Mouse (Mus musculus) hindbrain, embryonic 11.5 days (tissue): ENCODE measurements at regions not wholly inside any gene's neighbourhood (a gene's known extent, or its start where the extent isn't known, plus 50 kb on each side); places are given as distances from the start of the nearest gene placed in this dataset.

ENCODE experiments used
- ATAC-seq: fragments of 200-750 bp; cut with Nextera tagmentation; 2 replicates; pipeline ENCODE4 v1.8.0; 2017; ENCODE audit warnings: mild to moderate bottlenecking, moderate TSS enrichment, moderate library complexity; ENCODE audit not compliant: low FRiP score
- DNase-seq: peaks from one replicate; pipeline ENCODE4 v3.0.0-alpha.2; 2015; ENCODE audit warnings: low spot score
- H3K27ac ChIP-seq: fragments of 300-500 bp; sonication (generic); 2 replicates; pipeline ENCODE4 v1.5.1; 2014; ENCODE audit warnings: mild to moderate bottlenecking, low read depth, low read length
- H3K27me3 ChIP-seq: fragments of 300-500 bp; sonication (generic); 2 replicates; pipeline ENCODE4 v1.6.1; 2014; ENCODE audit warnings: mild to moderate bottlenecking, low read length, moderate library complexity, mixed read lengths; ENCODE audit not compliant: control insufficient read depth, insufficient read depth
- H3K36me3 ChIP-seq: fragments of 300-500 bp; sonication (generic); 2 replicates; pipeline ENCODE4 v1.6.1; 2014; ENCODE audit warnings: mild to moderate bottlenecking, low read length, moderate library complexity, mixed read lengths; ENCODE audit not compliant: control insufficient read depth, insufficient read depth
- H3K4me1 ChIP-seq: fragments of 300-500 bp; sonication (generic); replicated peaks from 2 replicates; pipeline ENCODE4 v1.6.1; 2014; ENCODE audit warnings: low read length, mixed read lengths; ENCODE audit not compliant: control insufficient read depth, insufficient read depth
- H3K4me2 ChIP-seq: fragments of 300-500 bp; sonication (generic); replicated peaks from 2 replicates; pipeline ENCODE4 v1.6.1; 2014; ENCODE audit warnings: mild to moderate bottlenecking, low read depth, low read length
- H3K4me3 ChIP-seq: fragments of 300-500 bp; sonication (generic); 2 replicates; pipeline ENCODE4 v1.5.1; 2014; ENCODE audit warnings: low read depth, low read length
- H3K9ac ChIP-seq: fragments of 300-500 bp; sonication (generic); 2 replicates; pipeline ENCODE4 v1.6.1; 2014; ENCODE audit warnings: low read depth, low read length
- H3K9me3 ChIP-seq: fragments of 300-500 bp; sonication (generic); 2 replicates; pipeline ENCODE4 v1.6.1; 2016; ENCODE audit warnings: low read length; ENCODE audit not compliant: control insufficient read depth
- WGBS: fragments of 180-500 bp; shearing (Covaris S2); extraction: QIAGEN DNeasy Blood & Tissue Kit; methylation state at CpG from one replicate; pipeline ENCODE4 v1.1.7; 2014; 5-methylcytosine and 5-hydroxymethylcytosine counted together

DNA sequence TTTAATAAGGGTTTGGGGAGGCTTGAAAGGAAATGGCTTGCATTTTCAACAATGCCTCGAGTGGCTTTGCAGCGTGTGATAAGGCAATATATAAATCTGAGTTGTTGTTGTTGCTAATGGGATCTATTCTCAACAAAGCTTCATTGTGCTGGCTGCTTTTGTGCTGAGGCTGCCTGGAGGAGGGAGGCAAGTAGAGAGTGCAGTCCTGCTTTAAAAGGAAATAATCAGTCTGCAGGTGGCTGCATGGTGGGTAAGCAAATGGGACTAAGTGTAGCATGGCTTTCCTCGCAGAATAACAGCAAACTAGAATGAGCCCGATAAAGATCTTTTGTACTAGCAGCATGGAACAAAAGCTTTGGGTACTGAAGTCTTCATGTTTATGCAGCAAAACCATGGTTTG is 257.4 kb upstream of the Negr1 start:
- Histone ChIP-seq H3K9ac (no peak overlapping the region), H3K4me2 (no peak overlapping the region), H3K36me3 (no peaks in the 10 kb centered on the region), H3K9me3 (no peaks in the 10 kb centered on the region), H3K27ac (no peak overlapping the region), H3K27me3 (no peaks in the 10 kb centered on the region), H3K4me3 (no peak overlapping the region), H3K4me1 (no peaks in the 10 kb centered on the region)
- DNase-seq, result peak; percentile 4
- ATAC-seq, result peak; percentile 23; the same call in 1 of the 2 replicates
- WGBS, result 23% methylated on average over 4 of the region's 4 CpGs

DNA sequence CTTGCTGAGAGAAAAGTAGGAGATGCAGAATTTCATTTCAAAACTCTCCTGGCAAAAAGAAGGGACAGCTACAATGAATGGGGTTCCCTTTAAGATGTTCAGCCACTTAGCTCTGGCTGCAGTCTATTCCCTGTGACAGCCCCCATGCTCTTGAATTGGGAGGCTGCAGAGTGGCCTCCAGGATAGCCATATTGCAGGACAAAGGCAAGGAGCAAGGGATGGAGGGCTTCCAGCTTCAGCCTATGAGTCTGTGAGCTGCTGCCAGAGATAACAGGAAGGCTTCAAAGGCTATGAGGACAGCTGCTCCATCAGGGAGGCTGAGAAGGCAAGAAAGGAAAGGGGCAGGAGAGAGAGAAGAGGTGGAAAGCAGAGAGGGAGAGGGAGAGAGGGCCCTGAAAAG is 256.5 kb upstream of the Negr1 start:
- Histone ChIP-seq H3K36me3 (no peaks in the 10 kb centered on the region), H3K27me3 (no peaks in the 10 kb centered on the region), H3K9me3 (no peaks in the 10 kb centered on the region), H3K27ac (no peak overlapping the region), H3K9ac (no peak overlapping the region), H3K4me2 (no peak overlapping the region), H3K4me3 (no peak overlapping the region), H3K4me1 (no peaks in the 10 kb centered on the region)
- no peak for ATAC-seq
- peak; percentile 1 for DNase-seq

DNA sequence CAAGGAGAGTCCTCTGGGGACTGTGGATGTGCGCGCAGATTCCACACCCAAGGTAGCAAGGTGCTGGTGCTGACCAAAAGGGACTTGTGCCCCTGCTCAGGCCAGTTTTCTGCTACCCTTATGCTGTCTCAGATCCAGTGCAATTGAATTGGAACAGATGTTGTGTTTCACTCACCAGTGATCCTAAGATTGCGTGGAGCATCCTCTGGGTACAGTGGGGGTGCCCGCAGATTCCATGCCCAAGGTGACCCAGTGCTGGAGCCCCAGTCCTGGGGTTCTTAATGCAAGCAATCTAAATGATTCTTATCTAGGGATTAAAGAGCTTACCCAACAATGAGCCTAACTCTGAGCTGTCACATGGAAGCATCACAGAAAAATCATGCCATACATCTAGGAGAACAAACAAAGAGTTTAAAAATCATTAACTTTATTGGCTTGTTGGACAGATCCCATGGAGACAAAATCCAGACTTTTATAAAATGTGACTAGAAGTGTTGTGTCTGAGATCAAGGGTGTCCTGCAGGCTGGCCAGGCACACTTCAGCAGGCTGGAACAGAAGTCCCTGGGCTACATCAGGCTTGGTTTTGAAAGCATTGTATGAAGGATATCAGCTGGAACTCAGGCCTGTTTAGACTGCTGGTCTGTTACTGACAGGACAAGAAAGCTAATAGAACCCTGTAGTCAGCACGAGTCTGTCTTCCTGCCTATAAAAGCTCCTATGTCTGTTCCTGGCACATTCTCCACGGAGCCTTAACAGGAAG is 226.4 kb upstream of the Negr1 start:
- Histone ChIP-seq H3K4me2 (no peak overlapping the region), H3K27me3 (no peaks in the 10 kb centered on the region), H3K4me3 (no peak overlapping the region), H3K36me3 (no peaks in the 10 kb centered on the region), H3K4me1 (no peaks in the 10 kb centered on the region), H3K27ac (no peak overlapping the region), H3K9me3 (no peaks in the 10 kb centered on the region), H3K9ac (no peak overlapping the region)
- ATAC-seq (peak; percentile 17; the same call in 1 of the 2 replicates), DNase-seq (no peak)
- WGBS, result 79% methylated on average over 6 of the region's 6 CpGs

DNA sequence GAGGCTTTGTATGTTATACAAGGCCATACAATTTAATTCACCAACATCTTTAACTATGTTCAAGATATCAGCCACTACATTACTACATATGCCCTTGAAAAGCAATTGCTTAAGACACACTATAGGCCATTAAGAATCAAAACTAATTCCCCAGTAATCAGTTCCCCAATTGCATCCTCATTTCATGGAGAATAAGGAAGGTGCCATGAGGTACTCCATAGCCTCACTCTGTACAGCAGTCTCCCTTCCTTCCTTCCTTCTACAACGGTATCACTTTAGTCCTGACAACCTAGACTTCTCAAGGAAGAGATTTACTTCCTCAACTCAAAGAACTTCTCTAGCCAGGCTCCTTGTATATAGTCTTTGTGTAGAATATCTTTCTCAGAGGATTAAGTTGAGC is 220.1 kb upstream of the Negr1 start:
- DNase-seq (no peak), ATAC-seq (no peak)
- no peaks in the 10 kb centered on the region for H3K27me3 ChIP-seq
- no peak overlapping the region for H3K27ac ChIP-seq
- 97% methylated on average over 1 of the region's 1 CpGs for WGBS
- H3K4me2 ChIP-seq, result no peak overlapping the region
- H3K4me3 ChIP-seq, result no peak overlapping the region
- no peak overlapping the region for H3K9ac ChIP-seq
- H3K9me3 ChIP-seq, result no peaks in the 10 kb centered on the region
- H3K36me3 ChIP-seq, result no peaks in the 10 kb centered on the region
- H3K4me1 ChIP-seq, result no peaks in the 10 kb centered on the region

DNA sequence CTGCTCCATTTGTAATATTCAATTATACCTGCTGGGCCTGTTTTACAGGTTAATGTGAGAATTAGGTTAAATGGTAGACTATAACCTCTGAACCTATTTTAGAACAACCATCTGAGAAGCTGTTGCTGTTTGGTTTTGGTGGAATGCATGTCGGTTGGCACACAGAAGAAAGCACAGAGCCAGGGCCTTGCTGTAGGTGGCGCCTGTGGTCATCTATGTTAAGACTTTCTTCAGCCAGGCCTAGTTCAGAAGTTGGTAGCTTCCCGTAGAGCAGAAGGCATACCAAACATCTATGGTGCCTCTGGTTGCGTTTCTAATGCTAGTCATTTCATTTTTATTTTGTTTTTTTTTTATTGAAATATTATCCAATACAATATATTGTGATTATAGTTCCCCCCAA is 209.9 kb upstream of the Negr1 start:
- H3K27ac ChIP-seq, result no peak overlapping the region
- 60% methylated on average over 4 of the region's 4 CpGs for WGBS
- no peaks in the 10 kb centered on the region for H3K27me3 ChIP-seq
- no peaks in the 10 kb centered on the region for H3K4me1 ChIP-seq
- H3K4me2 ChIP-seq, result no peak overlapping the region
- no peak overlapping the region for H3K4me3 ChIP-seq
- peak; percentile 10 for DNase-seq
- no peak for ATAC-seq
- no peaks in the 10 kb centered on the region for H3K36me3 ChIP-seq
- H3K9me3 ChIP-seq, result no peaks in the 10 kb centered on the region
- H3K9ac ChIP-seq, result no peak overlapping the region

DNA sequence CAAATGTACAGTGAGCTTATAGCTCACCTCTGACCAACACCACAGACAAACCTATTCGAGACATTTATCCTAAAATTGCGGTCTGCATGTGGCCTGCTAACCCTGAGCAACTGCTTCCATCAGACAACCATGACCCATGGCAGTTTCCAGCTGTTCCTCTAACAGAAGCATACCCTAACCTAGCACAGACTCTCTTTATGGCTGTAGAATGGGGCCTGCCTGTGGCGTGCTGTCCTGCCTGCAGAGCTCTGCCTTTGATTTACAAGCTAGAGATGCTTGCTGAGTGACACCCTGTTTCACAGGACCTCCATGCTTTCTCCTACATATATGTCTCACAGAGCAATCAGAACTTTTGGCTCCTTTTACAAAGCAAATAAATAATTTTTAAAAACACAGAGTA is 208.2 kb upstream of the Negr1 start:
- Histone ChIP-seq H3K27ac (no peak overlapping the region), H3K9ac (no peak overlapping the region), H3K36me3 (no peaks in the 10 kb centered on the region), H3K4me2 (no peak overlapping the region), H3K27me3 (no peaks in the 10 kb centered on the region), H3K4me3 (no peak overlapping the region), H3K9me3 (no peaks in the 10 kb centered on the region), H3K4me1 (no peaks in the 10 kb centered on the region)
- ATAC-seq (peak; percentile 38; the same call in 1 of the 2 replicates), DNase-seq (no peak)
- 58% methylated on average over 3 of the region's 3 CpGs for WGBS

DNA sequence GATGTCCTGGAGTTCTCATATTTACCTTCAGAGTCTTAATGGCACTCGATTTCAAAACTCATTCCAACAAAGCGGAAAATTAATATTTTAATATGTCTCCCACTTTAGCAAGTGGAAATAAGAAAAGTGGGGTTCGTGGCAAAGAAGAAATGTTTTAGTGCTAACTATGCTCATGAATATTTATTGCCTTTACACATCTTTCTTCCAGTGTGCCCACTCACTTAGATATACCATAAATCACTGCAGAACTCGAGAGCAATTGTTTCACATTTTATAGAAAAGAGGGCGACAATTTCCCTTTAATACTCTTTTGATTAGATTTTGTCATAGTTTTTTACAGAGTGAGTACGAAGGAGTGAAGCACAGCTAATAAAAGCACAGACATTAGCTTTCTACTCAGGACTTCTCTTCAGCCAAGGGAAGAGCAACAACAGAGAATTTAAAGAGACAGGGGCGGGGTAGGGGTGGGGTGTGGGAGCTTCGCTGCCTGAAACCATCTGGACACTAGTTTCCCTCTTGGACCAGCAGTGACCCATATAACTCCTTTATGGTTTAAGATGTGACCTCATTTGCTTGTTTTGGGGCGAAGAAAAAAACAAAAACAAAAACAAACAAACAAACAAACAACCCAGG is 207.6 kb upstream of the Negr1 start:
- H3K4me1 ChIP-seq, result no peaks in the 10 kb centered on the region
- ATAC-seq (peak; percentile 53; the same call in 1 of the 2 replicates), DNase-seq (no peak)
- H3K27me3 ChIP-seq, result no peaks in the 10 kb centered on the region
- no peak overlapping the region for H3K9ac ChIP-seq
- no peaks in the 10 kb centered on the region for H3K9me3 ChIP-seq
- H3K4me3 ChIP-seq, result no peak overlapping the region
- H3K27ac ChIP-seq, result no peak overlapping the region
- no peak overlapping the region for H3K4me2 ChIP-seq
- no peaks in the 10 kb centered on the region for H3K36me3 ChIP-seq
- WGBS, result 66% methylated on average over 9 of the region's 9 CpGs

DNA sequence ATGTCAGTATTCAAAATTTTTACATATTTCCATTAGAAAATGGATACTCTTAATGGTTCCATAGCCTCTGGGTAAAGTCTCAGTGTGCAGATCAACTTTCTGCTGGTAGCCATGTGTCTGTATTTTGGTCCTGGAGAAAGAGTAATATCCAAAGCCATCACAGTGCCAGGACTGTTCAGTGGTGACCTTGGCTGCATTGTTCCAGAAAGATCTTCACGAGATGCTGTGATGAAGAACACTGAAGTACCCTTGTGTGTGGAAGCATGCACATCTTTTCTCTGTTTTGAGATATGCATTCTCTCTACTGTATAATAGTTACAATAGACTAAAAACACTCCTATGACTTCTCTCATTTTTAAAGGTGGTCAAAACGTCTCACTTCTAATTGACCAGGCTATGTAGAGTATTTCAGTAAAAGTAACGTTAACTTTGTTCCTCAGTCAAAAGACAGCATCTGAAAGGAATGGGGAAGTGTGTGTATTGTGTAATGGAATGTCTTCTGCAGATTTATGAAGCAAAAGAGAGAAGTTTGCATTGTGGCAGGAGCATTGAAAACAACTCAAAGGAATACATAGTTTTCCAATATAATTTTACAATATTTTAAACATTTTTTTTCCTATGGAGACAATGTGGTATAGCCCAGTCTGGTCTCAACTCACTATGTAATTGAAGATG is 192.8 kb upstream of the Negr1 start:
- Histone ChIP-seq H3K4me2 (no peak overlapping the region), H3K27ac (no peak overlapping the region), H3K9me3 (no peaks in the 10 kb centered on the region), H3K4me3 (no peak overlapping the region), H3K4me1 (no peaks in the 10 kb centered on the region), H3K27me3 (no peaks in the 10 kb centered on the region), H3K36me3 (no peaks in the 10 kb centered on the region), H3K9ac (no peak overlapping the region)
- ATAC-seq, result no peak
- no peak for DNase-seq
- 85% methylated on average over 3 of the region's 3 CpGs for WGBS

DNA sequence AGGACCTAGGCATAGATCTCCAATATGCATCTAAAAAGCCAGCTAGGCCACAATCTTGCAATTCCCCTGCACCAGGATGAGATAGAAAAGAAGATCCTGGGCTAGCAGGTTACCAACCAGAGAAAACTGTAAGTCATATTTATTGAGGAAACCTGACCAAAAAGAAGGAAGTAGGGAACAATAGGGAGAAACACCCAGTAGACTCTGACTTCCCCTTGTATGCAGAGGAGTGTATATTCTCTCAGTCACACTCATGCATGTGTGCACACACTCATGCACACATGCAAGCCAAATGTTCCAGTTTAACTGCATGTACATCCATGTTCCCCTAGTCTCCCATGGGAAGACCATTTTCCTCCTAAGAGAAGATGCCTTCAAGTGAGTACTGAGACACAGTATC is 184.9 kb upstream of the Negr1 start:
- no peak overlapping the region for H3K4me3 ChIP-seq
- DNase-seq (no peak), ATAC-seq (no peak)
- no peaks in the 10 kb centered on the region for H3K9me3 ChIP-seq
- no peaks in the 10 kb centered on the region for H3K4me1 ChIP-seq
- H3K9ac ChIP-seq, result no peak overlapping the region
- H3K4me2 ChIP-seq, result no peak overlapping the region
- H3K27ac ChIP-seq, result no peak overlapping the region
- no peaks in the 10 kb centered on the region for H3K27me3 ChIP-seq
- H3K36me3 ChIP-seq, result no peaks in the 10 kb centered on the region
